Mouse (Mus musculus) thymus, postnatal 10 days (tissue): Measurements from ENCODE around the gene Axl.
"Not testable (repeated sequence)": the region's sequence is repeated elsewhere in the genome, so short reads cannot be mapped to it uniquely, and the experiment has no call there.

Source experiments
- DNase-seq, 2 experiments: peaks; one replicate each; pipeline ENCODE4 v3.0.0; 2021; ENCODE audit warnings: low spot score in 2 of 2

Axl gene

DNA sequence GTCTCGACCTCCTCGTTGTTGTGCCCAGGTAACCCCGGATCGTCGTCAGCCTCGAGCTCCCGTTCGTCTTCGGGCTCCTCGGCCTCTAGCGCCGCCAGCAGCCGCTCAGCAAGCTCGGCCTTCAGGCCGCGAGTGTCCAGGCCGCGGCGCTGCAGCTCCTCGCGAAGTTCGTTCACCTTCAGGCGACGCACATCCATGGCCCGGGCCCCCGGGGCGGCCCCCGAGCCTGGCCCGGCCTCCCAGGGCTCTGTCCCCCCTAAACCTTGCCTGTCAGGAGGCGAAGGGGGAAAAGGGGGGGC lies 34.1 kb downstream of the Axl start:
- no peak for DNase-seq

- peak in 1 of 2 experiments; percentile 42 for DNase-seq
These were observed 34.7 kb downstream of the Axl start for GRCm38 (mm10) chr7:25753643-25754438.

GRCm38 (mm10) chr7:25753076-25753475 lies 35.4 kb downstream of the Axl start:
- no peak for DNase-seq

DNA sequence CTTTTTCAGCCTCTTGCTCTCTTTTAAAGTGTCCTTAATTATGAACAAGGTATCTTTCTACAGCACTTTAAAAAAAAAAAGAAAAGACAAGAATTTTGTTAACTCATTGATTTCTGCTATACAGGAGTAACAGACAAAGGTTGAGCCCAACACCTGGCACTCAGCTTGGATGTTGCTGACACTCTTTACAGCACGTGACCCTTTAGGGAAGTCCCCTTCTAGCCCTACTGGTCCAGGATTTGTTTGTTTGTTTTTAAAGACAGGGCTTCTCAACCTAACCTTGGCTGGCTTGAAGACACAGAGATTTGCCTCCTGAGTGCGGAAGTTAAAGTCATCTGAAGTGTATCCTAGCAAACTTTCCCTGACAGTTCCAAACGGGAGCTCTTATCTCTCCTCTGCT lies 41.7 kb downstream of the Axl start:
- DNase-seq, result no peak

DNA sequence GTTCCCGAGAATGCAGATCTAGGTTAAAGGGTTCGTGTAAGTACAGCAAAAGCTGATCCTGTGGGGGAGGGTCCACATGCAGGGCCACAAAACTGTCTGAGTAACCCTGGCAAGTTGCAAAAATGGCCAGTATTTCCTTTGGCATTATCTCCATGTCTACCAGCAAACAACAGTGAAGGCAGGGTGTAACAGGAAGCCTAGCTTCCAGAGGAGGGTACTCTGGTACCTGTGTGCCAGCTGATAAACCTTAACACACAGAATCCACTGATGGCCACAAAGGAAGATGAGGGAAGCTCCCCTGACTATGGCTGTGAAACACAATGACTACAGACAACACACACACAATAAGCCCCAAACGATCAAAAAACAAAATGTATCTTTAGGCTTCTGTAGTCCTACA lies 50.2 kb downstream of the Axl start:
- DNase-seq, result no peak

GRCm38 (mm10) chr7:25736920-25737319 lies 51.6 kb downstream of the Axl start:
- no peak for DNase-seq

- DNase-seq, result no peak
These were observed 53.5 kb downstream of the Axl start for GRCm38 (mm10) chr7:25734991-25735390.

- DNase-seq, result no peak
These were observed 57.0 kb downstream of the Axl start for GRCm38 (mm10) chr7:25731294-25732055.

- no peak for DNase-seq
These were observed 58.6 kb downstream of the Axl start for GRCm38 (mm10) chr7:25729862-25730261.

- DNase-seq, result no peak
These were observed 59.1 kb downstream of the Axl start for GRCm38 (mm10) chr7:25729396-25729795.

DNA sequence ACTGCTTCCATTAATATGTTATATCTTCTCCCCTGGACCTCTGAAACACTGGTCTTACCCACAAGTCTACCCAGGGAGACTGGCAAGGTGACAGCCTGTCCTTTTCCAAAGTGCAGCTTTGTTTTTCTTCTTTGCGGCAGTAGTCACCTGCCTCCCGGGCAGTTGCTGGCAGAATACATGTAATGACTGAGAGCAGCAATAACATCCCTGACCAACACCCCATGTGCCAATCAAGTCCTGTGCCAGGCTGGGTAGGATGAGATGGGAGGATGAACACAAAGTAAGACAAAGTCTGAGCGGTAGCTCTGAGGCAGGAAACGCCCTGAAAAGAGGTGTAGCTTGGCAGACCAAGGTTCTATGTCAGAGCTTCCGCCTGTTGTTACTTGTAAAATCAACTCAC lies 60.7 kb downstream of the Axl start:
- no peak for DNase-seq

- DNase-seq, result no peak
These were observed 62.6 kb downstream of the Axl start for GRCm38 (mm10) chr7:25725886-25726285.

- not testable (repeated sequence) for DNase-seq
These were observed 66.7 kb downstream of the Axl start for GRCm38 (mm10) chr7:25721776-25722175.

GRCm38 (mm10) chr7:25720760-25721159 lies 67.7 kb downstream of the Axl start:
- DNase-seq, result no peak

DNA sequence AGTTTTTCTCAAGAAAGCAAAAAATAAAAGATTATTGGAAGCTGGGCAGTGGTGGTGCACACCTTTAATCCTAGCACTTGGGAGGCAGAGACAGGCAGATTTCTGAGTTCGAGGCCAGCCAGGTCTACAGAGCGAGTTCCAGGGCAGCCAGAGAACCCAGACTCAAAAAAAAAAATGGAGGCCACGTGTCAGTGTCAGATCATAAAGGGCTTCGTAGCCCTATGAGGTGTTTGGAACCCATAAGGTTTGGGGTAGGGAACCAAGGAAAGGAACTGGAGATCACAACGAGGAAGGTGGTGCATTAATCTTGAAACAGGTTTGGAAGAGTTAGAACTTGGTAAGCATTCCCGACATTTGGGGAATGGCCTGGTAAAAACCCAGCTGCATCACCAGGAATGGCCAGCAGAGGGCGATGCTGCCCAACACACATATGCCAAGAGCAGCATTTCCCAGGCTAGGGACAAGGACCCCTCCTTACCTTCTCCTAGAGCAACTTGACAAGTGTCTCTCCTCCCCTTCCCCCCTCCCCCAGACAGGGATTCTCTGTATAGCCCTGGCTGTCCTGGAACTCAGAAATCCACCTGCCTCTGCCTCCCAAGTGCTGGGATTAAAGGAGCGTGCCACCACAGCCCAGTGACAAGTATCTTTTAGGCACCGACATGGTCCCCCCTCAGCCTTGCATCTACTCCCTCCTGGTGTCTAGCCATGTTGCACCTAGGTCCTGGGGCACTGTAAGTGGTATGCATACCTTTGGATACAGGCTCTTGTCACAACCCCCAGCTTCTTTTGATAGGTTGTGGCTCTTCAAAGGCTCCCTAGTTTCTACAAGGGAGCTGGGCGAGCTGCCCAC lies 68.5 kb downstream of the Axl start:
- DNase-seq, result peak; percentile 38 to 68

DNA sequence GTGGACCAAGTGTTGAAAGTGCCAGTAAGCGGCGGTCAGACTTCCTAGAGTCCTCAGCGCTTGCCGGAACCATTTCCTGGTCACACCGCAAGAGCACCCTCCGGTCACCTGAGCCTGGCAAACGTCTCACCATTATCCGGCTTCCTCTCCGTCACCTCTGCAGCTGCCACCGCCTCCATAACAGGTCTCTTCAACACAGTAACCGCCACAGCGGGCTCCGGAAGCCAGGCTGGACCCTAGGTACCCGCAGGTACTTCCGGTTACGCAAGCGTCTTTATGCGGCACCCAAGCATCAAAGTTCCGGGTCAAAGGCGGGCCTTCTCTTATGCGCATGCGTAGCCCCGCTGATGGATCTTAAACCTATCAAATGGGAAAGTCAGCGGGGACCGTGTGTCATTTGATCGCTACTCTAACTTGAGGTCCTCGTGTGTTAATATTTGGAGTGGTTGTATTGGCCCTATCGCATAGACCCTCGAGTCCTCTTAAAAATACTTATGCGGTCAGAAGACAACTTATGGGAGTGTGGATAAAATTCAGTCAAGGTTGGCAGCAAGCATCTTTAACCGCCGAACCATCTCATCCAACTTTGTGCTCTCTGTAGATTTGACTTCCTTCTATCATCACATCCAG lies 69.6 kb downstream of the Axl start, which contains the start of gene Ccdc97:
Gene Ccdc97, minus strand, starts transcription at position 301 of the 630 bp plus-strand sequence.
- peak; percentile 86 to 88 for DNase-seq

DNA sequence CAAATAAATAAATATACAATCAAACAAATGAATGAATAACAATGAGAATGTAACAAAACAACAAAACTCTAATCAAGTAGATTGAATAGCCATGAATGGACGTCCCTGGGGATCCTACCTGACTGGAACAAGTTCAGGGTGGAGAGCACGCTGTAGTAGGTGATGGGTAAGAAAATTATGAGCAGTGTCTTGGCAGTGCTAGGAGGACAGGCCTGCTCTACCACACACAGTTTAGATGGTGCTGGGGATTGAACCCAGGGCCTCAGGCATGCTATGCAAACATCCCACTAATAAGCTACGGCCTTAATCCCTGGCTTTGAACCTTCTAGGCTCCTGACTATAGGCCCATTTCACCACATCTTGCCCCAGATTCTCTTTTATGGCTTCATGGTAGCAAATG lies 71.0 kb downstream of the Axl start:
- DNase-seq, result no peak

DNA sequence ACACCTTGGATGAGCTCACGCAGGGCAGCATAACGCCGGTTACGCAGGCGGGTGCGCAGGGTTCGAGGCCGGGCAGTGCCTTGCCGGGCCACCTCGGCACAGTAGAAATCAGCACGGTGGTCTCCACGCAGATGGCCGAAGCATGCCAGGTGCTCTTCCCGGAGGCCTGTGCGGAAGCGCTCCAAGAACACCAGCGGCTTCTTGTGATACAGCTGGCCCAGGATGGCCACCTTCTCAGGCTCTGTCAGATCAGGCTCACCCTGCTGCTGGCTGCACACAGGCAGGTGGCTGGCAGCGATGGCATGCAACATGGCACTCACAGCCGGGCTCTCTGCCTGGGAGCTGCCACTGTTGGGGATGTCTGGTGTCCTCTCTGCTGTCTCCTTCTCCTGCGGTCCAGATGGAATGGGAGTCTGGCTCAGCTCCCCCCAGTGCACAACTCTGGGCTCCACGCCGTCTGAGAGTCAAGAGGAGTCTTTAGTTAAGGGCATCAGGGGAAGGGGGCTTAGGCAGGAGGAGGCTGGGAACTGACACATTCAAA lies 72.7 kb downstream of the Axl start:
- DNase-seq, result no peak

- DNase-seq, result no peak
These were observed 73.9 kb downstream of the Axl start for GRCm38 (mm10) chr7:25714581-25714980.

DNA sequence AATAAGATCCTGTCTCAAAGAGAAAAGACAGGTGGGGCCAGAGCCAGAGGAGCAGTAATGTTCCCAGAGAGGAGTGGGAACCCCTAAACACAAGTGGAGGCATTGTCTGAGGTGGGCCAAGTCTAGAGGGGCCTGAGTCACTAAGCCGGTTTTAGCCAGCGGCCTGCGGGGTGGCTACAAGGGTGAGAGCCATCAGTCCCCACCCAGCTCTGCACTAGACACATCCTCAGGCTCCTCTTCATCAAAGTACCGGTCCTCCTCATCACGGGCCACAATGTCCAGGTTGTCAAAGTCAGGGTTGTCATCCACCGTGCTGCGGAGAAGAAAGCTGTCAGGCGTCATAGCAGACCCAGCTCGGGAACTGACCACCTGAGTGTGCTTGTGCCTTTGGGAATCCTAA lies 75.7 kb downstream of the Axl start:
- no peak for DNase-seq

- DNase-seq, result no peak
These were observed 76.7 kb downstream of the Axl start for GRCm38 (mm10) chr7:25711731-25712197.
